In genomic region chr14:56468145-56468544, GRCm38 (mm10) we compare ENCODE assay signal across 10 mouse cellular contexts.
A peak's percentile ranks its signal among the peaks of the same experiment; 100 is the strongest.
DNase-seq lines count a peak whose midpoint lies in the region; ATAC-seq and TF ChIP-seq lines count a peak whose summit lies in the region.
"Had no signal": no experiment of that assay in that cellular context is flagged by ENCODE, and none has a peak within 500 bp of the region (broad histone marks: within the 10 kb centered on the region; RNA-seq: fewer than 3 reads in every experiment).

No protein-coding gene starts in this region.

- H3K4me1 ChIP-seq in lung, postnatal 0 days (ENCODE audit: insufficient read depth, low read depth, low read length), result no peaks in the 10 kb centered on the region
- H3K4me1 ChIP-seq: midbrain, embryonic 12.5 days had no signal

- DNase-seq in adrenal gland, adult (ENCODE audit: inconsistent age in 2 of 2, low spot score in 1 of 2), result peak; percentile 5 to 49
- DNase-seq in adrenal gland, postnatal 25 days, result no peak
- DNase-seq in layer of hippocampus, adult 2 months (ENCODE audit: low spot score in 2 of 2), result no peak
- DNase-seq in layer of hippocampus, adult 8-10 months (ENCODE audit: low spot score in 2 of 2), result no peak
- DNase-seq in c-Kit-positive CD71-negative TER-119-negative erythroid progenitor cells, embryonic 14.5 days (ENCODE audit: low read depth), result peak; percentile 39
- DNase-seq in lung, postnatal 0 days (ENCODE audit: low spot score), result peak; percentile 30
- DNase-seq in frontal cortex, postnatal 14 days (ENCODE audit: low spot score in 2 of 2), result no peak

- TF ChIP-seq CTCF in layer of hippocampus, adult 2 months (conservative IDR thresholded peaks at IDR 0.05), result peak; percentile 61
- TF ChIP-seq CTCF in lung, postnatal 0 days (IDR thresholded peaks at IDR 0.05), result peak; percentile 66

- ATAC-seq in lung, postnatal 0 days, result no peak
- no peak for ATAC-seq in inflammation-experienced regulatory T-cells, adult 6 months
- ATAC-seq: intestine, embryonic 16.5 days had no signal

- no peak overlapping the region for H3K4me3 ChIP-seq in layer of hippocampus, adult 2 months
- no peak overlapping the region for H3K4me3 ChIP-seq in lung, postnatal 0 days (ENCODE audit: low read depth, low read length)
- H3K4me3 ChIP-seq: midbrain, embryonic 12.5 days had no signal

- WGBS in lung, postnatal 0 days, result 25% methylated on average over 1 of the region's 1 CpGs

- no peak for TF ChIP-seq EP300 in lung, postnatal 0 days (IDR thresholded peaks at IDR 0.05)

- no peaks in the 10 kb centered on the region for H3K27me3 ChIP-seq in lung, postnatal 0 days (replicated peaks; ENCODE audit: insufficient read depth, low read length)
- H3K27me3 ChIP-seq: midbrain, embryonic 12.5 days had no signal

- no peaks in the 10 kb centered on the region for H3K9me3 ChIP-seq in lung, postnatal 0 days (ENCODE audit: low read length)
- H3K9me3 ChIP-seq: midbrain, embryonic 12.5 days had no signal

- H3K27ac ChIP-seq in layer of hippocampus, adult 2 months, result no peak overlapping the region
- no peak overlapping the region for H3K27ac ChIP-seq in lung, postnatal 0 days (ENCODE audit: low read length)
- H3K27ac ChIP-seq: midbrain, embryonic 12.5 days had no signal

- H3K9ac ChIP-seq in lung, postnatal 0 days (replicated peaks; ENCODE audit: low read depth), result no peak overlapping the region
- H3K9ac ChIP-seq: midbrain, embryonic 12.5 days had no signal

- H3K36me3 ChIP-seq in lung, postnatal 0 days (ENCODE audit: insufficient read depth, low read length), result no peaks in the 10 kb centered on the region
- H3K36me3 ChIP-seq: midbrain, embryonic 12.5 days had no signal

- no peak overlapping the region for H3K4me2 ChIP-seq in lung, postnatal 0 days (replicated peaks; ENCODE audit: low read depth, low read length)
- H3K4me2 ChIP-seq: midbrain, embryonic 12.5 days had no signal

Comparison
In these comparisons a context has a peak if more than half of its experiments do, and no peak if none do; other contexts are left out.
1. DNase-seq: peak in adrenal gland, adult (2 of 2), c-Kit-positive CD71-negative TER-119-negative erythroid progenitor cells, embryonic 14.5 days (single experiment) and lung, postnatal 0 days (single experiment); none in adrenal gland, postnatal 25 days (single experiment), layer of hippocampus, adult 2 months (0 of 2), layer of hippocampus, adult 8-10 months (0 of 2) and frontal cortex, postnatal 14 days (0 of 2).